Mouse (Mus musculus): Measurements from ENCODE around the gene Mrps35.
A peak's percentile ranks its signal among the peaks of the same experiment; 100 is the strongest.

Gene Mrps35

GRCm38 (mm10) chr6:147042291-147043290 is at the start of gene Mrps35:
Gene Mrps35 (plus strand): TSS chr6:147042764.
- peak; percentile 54 for DNase-seq (ENCODE audit: low spot score)

DNA sequence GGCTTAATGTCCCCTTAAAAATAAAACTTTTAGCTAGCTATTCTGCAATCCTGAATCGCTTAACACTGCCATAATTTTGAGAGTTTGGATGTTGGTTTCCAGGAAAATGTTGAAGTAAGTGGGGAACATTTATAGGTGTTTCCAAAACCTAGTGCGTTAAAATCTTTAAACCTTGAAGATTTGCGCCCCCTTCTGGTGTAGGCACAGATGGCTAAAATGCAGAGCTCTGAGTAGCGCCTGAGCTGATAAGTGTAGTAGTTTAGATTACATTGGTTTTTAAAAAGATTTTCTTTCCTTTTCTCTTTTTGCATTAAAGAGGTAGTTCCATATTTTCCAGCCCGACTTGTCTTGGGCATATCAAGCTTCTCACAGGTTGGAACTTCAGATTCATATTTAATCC is 48.3 kb upstream of the Mrps35 start:
- no peak for DNase-seq (ENCODE audit: low spot score)

DNA sequence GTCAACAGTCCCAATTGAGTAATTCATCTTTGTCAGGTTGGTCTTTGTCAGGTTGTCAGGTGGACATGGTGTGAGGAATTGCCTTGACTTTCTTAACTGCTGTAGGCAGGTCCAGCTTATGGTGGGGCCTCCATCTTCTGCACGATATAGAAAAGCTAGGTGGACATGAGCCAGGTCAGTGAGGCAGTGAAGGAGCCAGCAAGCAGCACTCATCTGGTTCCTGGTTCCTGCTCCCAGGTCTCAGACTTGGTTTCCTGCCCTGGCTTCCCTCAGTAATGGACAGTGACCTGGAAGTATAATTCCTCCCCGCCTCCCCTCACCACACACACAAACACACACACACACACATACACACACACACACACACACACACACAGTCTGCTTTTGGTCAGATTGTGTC is 47.2 kb upstream of the Mrps35 start:
- DNase-seq (ENCODE audit: low spot score), result no peak

DNA sequence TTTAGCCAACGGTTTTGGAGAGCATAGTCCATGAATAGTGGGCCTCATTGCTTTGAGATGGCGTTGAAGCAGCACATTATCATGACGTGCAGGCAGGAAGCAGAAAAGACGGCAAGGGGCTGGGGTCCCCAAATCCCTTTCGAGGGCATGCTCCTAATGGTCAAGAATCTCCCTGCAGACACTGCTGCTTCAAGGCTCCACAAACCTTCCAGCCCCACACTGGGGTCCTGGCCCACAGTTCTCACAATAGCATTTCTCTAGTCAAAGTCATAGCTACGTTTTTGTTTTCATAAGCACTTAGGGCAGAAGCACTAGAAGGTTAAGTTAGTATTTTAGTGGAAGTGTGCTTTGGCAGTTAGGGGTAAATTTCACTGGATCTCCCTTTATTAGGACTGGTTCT is 46.7 kb upstream of the Mrps35 start:
- DNase-seq (ENCODE audit: low spot score), result no peak

DNA sequence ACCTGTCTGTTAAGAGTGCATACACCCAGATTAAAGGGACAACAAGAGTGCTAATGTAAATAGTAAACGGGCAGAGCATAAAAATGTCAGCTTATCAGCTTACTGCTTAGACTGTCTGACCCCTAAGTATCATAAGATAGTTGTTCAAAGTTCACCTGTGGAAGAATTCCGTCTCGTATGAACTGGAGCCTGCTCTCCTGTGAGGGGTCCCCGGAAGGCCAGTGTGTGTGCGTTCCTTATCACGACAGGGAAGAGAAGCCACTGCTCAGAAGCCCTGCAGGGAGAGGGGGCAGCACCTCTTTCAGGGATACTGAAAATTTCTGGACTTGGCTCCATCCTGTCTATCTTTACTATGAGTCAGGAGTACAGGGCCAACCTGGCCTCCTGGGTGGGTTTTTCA is 45.6 kb upstream of the Mrps35 start:
- DNase-seq (ENCODE audit: low spot score), result no peak

- DNase-seq (ENCODE audit: low spot score), result no peak
These were observed 43.9 kb upstream of the Mrps35 start for GRCm38 (mm10) chr6:146998710-146999109.

DNA sequence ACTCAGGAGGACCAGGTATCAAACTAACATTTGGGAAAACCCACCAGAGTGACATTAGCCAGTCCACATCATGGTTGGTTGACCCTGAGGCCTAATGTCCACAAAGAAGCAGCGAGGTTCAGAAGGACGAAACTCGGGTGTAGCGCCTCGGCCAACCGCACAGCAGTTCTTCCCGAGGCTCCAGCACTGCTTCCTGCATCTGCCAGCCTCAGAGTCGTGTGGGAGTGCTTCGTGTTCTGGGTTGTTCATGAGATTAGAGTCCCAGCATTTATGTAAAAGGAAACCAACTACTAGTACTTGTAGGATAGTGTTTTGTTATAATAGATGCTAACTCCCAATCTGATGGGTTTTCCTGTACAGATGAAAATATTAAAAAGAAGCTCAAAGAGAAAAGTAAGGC is 43.3 kb upstream of the Mrps35 start:
- no peak for DNase-seq (ENCODE audit: low spot score)

DNA sequence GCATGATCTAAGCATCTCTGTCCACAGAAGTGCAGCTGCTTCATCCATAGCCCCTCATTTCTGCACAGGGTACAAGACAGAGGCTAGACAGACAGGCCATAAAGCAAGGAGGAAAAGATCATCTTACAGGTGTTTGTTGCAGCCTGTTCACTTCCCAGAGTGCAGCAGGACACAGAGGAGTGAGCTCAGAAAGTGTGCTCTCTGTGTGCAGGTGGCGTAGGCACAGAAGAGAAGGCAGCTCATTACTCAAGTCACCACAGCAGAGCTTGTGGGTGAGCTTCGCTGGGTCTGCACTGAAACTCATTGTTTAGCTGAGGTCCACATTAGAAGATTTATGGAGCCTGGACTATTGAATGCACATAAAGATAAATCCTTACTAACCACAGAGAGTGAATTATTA is 42.8 kb upstream of the Mrps35 start:
- no peak for DNase-seq (ENCODE audit: low spot score)

DNA sequence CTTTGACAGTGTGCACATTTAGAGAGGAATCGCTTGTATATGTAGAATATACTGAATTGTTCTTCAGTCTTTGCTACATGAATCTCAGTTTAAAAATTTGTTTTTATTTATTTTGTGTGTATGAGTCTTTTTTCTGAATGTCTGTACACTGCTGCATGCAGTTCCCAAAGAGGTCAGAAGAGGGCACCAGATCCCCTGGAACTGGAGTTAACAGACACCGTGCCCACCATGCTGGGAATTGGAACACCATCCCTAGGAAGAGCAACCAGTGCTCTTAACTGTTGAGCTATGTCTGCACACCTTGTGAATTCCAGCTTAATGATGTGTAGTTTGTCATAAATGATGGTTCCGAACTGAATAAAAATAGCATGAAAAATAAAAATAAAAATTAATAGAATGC is 34.4 kb upstream of the Mrps35 start:
- no peak for DNase-seq (ENCODE audit: low spot score)

GRCm38 (mm10) chr6:147010358-147010757 is 32.2 kb upstream of the Mrps35 start:
- DNase-seq (ENCODE audit: low spot score), result no peak

DNA sequence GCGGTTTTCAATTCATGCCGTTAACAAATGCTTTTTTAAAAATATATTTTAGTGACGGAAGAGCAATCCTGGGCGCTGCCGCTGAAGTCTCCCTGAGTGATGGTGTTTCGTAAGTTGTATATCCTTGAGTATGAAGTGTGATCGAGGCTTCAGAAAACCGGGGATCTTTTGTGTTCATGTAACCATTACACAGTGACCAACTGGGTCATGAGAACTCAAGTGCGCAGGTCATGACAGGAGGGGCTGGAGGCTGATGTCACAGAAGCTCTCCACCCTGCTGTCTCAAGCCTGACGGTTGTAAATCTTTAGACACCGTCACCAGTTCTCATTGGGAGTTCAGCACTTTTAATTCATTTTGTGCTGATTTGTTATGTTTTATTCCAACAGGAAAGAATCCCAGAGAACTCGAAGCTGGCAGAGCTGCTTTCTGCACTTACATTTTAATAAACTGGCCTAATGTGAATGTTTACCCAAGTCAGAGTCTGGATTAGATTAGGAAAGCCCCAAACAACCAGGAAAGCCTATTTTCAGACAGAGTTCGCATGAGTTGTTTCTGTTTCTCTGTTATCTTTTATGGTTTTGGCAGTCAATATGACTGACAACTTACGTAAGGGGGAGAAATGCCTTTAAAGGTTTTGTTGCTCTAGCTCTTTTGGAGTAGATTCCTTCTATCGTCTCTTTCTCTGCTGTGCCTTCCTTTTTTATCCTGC is 31.6 kb upstream of the Mrps35 start:
- no peak for DNase-seq (ENCODE audit: low spot score)

- DNase-seq (ENCODE audit: low spot score), result no peak
These were observed 31.0 kb upstream of the Mrps35 start for GRCm38 (mm10) chr6:147011555-147011954.

- DNase-seq (ENCODE audit: low spot score), result no peak
These were observed 30.6 kb upstream of the Mrps35 start for GRCm38 (mm10) chr6:147011977-147012376.

GRCm38 (mm10) chr6:147013546-147013945 is 29.0 kb upstream of the Mrps35 start:
- no peak for DNase-seq (ENCODE audit: low spot score)

DNA sequence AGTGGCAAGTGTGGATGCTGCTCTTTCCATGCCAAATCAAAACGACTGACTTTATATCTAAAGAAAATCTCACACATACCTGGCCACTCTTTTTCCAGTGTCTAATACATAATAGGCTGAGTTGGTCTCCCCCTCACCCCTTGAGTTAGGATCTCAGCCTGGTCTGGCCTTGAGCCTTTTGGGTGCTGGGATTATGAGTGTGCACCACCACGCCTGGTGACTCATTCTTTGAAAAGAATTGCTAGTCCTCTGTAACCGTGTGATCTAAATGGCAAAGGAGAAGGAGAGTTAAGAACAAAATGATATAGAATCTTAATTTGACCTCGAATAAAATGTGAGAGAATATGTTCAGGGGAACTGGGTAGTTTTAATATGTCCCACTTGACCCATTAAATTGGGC is 24.7 kb upstream of the Mrps35 start:
- no peak for DNase-seq (ENCODE audit: low spot score)

GRCm38 (mm10) chr6:147018364-147018763 is 24.2 kb upstream of the Mrps35 start:
- no peak for DNase-seq (ENCODE audit: low spot score)

- no peak for DNase-seq (ENCODE audit: low spot score)
These were observed 21.4 kb upstream of the Mrps35 start for GRCm38 (mm10) chr6:147021181-147021580.

GRCm38 (mm10) chr6:147022375-147023132 is 20.0 kb upstream of the Mrps35 start:
- DNase-seq (ENCODE audit: low spot score), result no peak

GRCm38 (mm10) chr6:147023133-147023395 is 19.5 kb upstream of the Mrps35 start:
- no peak for DNase-seq (ENCODE audit: low spot score)

DNA sequence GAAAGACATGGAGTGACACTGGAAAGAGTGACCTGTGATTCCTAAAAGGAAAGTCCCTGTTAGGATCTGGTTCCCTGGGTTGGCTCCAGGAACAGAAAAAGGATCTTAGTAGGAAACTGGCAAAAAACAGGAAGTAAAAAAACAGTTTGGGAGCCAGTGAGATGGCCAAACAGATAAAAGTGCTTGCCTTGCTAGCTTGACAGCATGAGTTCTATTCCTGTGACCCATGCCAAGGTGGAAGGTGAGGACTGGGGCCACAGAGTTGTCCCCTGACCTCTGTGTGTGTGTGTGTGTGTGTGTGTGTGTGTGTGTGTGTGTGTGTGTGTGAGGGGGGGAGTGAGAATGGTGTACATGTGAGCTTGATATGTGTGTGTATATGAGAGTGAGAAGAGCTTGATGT is 19.0 kb upstream of the Mrps35 start:
- no peak for DNase-seq (ENCODE audit: low spot score)

DNA sequence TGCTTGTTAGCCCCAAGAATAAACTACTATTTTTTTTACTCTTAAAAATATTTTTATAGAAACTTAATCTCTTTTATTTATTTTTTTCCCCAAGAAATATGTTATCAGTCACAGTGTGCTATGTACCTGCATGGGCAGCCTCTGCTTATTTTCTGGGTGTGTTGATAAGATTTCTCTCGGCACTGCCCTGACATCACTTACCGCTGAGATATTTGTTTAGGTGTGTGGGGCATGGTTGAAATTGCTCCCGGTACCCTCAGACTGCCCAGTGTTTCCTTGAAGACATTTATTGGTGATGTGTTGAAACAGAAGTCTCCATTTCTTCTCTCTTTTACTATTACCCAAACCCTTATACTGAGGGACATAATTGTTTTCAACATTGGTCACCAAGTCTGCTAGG is 17.8 kb upstream of the Mrps35 start:
- no peak for DNase-seq (ENCODE audit: low spot score)

DNA sequence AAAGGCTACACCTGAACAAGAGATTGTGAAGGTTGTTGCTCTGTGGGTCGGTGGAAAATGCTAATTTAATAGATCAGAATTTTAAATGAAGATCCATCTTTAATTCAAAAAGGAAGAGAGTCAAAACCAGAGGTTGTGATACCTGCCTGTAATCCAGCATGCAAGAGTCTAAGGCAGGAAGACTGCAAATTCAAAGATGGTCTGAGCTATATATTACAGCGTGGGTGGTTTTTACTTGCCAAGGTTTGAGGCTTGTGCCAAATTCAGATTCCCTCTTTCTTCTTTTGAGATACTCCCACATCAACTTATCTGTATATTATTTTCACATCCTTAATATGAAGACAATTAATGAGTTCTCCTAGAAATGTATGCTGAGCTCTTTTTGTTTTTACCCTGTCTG is 14.2 kb upstream of the Mrps35 start:
- DNase-seq (ENCODE audit: low spot score), result no peak

- no peak for DNase-seq (ENCODE audit: low spot score)
These were observed 13.0 kb upstream of the Mrps35 start for GRCm38 (mm10) chr6:147029591-147029990.
